Mouse (Mus musculus) right cerebral cortex, postnatal 25 days (tissue): ENCODE data around the gene D130043K22Rik.

ENCODE experiments used
- DNase-seq: peaks from one replicate; pipeline ENCODE4 v3.0.0; 2022

D130043K22Rik gene

DNA sequence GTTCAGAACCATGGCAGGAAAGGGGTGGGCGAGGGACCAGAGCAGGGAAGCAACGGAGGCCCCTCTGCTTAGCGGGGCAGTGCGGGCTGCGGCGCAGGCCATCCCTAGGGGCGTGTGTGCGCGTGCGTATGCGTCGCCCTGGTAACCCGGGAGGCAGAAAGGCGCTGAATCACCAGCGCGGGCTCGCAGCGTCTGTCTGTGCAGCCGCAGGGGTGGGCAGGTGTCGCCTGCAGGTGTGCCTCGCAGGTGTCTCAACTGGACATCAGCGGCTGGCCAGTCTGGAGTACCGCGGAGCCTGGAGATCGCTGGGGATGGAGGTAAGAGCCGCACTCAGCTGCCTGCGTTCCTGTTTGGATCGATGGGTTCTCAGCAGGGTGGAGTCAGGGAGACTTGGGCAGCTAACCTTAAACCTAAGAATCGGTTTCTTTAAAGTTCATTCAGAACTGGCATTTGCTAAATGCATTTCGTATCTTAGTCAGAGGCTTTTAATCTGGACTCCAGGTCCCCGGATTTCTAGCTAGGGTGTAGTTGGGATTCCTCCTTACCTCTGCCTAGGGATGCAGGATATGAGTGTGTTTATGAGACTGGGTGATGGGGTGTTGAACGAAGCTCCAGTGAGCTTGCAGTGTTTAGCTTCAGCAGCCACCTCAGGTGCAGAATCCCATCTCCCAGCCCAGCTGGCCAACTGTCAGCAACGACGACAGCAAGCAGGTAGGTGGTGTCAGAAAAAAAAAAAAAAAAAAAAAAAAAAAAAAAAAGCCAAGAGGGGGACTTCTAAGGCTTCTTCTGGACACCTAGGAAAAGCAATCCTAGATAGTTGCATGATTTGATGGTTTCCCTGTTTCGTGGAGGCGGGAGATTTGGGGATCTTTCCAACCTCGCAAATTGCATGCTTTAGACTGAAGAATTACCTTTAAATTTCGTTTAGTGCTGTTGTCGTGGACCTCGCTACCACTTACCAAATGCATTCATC is at the start of gene D130043K22Rik:
TSS of gene D130043K22Rik (plus strand) at position 153 of the 973 bp plus-strand sequence.
- peak; percentile 83 for DNase-seq

DNA sequence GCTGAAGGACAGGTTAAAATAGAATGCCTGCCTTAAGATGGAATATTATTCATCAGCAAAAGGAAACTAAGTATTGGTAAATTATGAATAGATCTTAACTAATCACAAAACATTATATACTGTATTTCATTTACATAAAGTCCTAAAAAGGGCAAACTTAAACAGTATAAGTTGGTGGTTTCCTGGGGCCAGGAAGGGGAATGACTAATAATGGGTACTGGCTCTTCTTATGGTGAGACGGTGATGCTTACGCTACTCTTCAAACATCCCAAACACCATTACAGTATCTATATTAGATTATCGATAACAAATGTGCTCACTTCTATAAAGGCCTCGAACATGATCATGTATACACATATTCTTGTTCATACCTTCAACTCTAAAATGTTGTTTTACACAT is 46.2 kb upstream of the D130043K22Rik start:
- no peak for DNase-seq

DNA sequence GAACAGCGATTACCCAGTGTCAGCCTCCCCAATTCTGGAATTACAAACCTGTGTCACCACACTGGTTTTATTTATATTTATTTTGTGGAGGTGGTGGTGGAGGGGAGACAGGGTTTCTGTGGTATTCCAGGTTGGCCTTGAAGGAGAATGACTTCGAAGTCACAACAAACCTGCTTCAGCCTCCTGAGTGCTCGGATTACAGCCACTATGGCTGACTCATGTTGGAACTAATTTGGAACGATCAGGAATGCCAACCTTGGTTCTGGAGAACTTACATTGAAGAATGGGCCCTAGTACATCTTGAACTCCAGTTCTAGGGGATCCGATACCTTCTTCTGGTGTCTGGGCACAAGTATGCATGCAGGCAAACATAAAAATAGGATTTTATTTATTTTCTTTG is 45.6 kb upstream of the D130043K22Rik start:
- DNase-seq, result no peak

DNA sequence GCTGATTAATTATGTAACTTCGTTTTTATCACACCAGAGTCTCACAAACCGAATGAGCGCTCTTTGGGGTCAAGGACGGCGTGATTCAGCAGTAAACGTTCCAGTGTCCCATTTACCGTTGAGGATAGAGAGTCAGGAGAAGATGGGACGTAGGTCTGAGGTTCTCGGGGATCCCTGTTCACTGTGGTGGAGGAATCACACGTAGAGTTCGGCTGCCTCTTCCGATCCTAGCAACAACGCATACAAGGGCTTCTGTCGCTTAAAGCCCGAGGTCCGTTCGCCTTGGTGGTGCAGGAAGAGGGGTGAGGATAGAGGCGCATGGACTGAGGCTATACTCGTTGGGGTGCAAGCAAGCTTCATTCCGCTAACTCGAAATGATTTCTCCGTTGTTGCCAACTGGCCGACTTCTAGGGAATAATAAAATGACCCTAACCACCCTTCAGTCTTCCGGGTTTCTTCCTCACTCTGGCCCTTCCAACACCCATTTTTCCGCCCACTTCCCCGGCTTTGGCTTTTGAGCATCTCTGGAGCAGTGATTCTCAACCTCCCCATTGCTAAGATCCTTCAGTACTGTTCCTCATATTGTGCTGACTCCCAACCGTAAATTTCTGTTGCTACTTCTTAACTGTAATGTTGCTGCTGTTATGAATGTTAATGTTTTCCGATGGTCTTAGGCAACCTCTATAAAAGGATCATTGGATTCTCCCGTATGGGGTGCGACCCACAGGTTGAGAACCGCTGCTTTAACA is 44.8 kb upstream of the D130043K22Rik start:
- peak; percentile 47 for DNase-seq

DNA sequence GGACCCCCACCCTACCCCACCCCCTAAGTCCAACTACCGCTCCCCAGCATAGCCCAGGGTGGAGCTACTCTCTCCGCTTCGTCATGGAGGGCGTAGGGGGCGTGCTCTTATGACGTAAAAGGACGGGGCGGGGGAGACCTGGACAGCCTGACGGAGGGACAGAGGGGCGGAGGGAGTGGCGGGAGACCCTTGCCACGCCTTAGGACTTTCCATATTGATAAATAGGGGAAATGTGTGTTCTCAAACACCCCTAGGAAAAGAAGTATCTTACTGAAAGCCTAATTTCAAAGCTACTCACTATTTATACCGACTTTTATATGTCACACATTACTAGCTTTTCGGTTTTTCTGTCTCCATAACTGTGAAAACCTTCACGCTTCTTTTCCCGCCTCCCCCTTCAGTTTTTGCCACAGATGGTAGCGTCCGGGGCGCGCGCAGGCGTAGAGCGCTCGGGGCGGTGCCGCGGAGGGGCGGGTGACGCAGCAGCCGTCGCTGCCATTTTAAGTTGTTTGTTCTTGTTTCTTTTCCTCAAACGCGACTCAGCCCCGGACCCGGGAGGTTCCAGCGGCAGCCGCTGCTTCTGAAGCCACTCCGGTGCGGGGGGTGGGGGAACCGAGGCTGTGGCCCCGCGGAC is 44.1 kb upstream of the D130043K22Rik start:
- DNase-seq, result peak; percentile 95

DNA sequence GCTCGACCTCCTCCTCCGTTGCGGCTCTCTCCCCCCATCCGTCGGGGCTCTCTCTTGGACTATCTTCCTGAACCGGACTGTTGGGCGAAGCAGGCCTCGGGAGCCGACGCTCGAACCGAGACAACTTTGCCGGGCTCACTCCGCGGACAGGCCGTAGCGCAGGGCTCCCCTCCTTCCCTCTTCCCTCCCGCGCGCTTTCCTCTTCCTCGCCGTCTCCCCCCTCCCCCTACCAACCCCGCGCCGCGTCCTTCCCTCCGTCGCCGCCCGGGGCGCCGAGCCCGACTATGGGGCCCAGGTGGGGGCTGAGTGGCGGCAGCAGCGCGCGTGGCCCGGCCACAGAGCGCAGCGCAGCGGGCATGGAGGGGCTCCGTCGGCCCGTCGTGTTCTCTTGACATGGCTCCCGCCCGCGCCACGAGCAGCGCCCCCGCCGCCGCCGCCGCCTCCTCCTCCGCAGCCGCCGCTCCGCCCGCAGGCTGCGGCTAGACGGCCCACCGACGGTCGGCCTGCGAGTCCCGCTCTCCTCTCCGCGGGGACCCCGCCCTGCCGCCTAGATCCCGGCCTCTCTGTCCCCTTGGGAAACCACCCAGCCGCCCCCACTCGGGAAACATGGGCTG is 43.5 kb upstream of the D130043K22Rik start, which contains the start of gene BC005537:
TSS of gene BC005537 (plus strand) at position 350 of the 614 bp plus-strand sequence.
- DNase-seq, result peak; percentile 56

DNA sequence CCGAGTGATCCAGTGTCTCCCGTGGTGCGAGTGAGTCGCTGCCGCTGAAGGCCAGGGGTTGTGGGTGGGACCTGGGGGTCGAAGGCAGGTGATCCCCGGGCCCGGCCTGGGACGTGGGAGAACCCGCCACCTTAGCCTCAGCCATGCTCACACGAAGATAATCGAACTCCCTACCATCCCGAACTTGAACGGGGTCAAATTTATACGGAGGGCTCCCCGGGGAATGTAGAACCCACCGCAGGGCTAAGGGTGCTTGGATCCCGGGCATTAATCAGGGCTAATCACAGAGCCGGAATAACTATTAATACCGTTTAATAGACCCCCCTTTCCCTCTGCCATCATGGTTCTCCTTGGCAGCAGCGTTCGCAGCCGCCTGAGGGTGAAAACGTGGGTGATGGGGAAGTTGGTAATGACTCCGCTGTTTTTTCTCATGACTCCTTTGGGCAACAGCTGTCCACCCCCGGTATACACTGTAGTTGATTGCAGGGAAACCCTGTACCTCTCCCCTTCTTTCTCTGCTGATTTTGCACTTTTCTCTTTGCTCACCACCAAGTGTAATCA is 42.7 kb upstream of the D130043K22Rik start:
- DNase-seq, result peak; percentile 25

DNA sequence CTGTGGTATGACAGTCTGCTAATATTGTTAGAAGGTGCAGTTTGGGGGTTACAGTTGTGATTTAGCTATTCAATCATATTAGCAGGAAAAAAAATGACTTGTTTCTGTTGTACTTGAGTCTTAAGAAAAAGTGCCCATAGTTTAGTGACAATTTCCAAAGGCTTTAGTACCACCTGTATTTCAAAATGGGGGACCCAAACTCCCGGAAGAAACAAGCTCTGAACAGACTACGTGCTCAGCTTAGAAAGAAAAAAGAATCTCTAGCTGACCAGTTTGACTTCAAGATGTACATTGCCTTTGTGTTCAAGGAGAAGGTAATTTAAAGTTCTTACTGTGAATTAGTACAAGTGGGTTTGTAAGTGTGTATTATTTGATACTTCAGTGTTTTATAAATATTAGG is 41.7 kb upstream of the D130043K22Rik start:
- DNase-seq, result no peak

DNA sequence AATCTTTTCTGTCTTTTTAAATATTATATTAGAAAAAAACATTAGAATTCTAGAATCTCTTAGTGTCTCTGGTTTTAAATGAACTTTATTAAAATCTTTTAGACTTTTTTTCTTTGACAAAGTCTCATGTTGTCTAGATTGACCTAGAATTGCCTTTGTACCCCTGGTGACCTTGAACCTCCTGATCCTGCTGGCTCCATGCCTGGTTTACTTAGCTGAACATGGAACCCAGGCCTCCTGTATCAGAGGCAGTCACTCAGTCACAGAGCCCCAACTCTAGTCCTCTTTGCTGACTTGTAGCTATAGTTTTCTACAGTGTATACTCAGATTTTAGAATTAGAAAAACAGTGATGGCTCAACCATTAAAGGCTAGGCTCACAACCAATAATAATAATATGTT is 38.9 kb upstream of the D130043K22Rik start:
- DNase-seq, result no peak

DNA sequence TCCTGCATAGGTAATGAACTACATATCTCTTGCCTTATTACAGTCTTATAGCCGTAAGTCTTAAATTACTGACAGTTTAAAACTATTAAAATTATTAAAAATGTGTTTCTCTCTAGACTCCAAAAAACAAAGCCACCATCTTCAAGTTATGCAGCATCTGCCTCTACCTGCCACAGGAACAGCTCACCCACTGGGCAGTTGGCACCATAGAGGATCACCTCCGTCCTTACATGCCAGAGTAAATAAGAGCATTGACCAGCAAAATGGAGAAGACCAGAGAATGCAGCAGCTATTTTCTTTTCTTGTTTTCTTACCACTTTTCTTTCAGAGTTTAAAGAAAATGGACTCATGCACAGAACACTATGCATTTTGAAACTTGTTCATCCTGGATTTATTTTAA is 32.4 kb upstream of the D130043K22Rik start:
- DNase-seq, result no peak

DNA sequence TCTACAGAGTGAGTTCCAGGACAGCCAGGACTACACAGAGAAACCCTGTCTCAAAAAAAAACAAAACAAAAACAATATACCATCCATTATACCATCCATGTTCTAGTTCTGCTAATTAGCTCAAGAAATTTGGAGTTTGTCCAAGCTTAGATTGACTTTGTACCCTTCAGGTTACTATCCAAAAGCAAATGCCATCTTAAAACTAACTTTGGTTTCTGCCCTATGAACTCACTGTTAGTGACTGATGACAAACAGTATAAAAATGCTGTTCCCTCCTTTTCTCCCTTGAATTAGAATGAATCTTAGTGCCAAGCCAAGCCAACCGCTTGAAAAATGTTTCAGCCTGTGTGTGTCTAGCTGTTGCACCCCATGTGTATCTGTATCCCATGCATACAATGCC is 30.3 kb upstream of the D130043K22Rik start:
- no peak for DNase-seq

DNA sequence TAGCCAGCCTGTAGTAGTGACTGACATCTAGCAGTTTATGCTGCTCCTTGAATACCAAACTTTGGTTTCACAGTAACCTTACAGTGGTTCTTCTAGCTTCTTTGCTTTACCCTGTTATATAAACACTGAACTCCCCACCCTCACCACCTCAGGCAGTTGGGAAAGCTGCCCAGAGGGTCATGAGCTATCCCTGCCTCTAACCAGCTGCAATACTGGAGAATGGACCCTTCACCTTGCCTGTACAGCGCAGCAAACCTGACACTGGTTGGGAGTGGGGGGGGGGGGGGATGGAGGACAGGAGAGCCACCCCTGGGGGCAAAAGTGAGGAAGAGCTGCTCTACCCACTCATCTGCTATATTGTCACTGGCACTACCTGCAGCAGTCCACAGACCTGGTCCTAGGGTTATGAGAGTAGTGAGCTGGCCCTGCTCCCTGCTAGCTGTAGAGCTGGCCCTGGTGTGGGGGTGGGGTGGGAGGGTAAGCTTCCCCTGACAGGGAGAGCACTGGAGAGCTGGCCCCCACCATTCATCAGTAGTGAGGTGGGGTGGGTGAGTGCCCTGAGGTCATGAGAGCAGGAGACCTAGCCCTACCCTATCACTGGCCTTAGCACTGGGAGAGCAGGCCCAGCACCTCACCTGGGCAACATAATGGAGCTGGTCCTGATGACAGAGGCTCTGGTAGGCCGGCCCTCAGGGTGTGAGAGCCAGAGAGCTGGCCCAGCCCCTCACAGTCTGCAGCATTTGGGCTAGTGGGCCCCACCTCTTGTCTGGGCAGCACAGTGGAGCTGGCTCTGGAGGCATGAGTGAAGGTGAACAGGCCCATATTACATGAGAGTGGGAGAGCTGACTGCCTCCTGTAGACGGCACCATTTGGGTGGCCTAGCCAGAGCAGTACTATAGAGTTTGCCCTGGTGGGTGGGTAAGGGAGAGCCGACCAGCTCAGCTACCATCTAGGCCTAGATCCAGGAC is 28.5 kb upstream of the D130043K22Rik start:
- no peak for DNase-seq

DNA sequence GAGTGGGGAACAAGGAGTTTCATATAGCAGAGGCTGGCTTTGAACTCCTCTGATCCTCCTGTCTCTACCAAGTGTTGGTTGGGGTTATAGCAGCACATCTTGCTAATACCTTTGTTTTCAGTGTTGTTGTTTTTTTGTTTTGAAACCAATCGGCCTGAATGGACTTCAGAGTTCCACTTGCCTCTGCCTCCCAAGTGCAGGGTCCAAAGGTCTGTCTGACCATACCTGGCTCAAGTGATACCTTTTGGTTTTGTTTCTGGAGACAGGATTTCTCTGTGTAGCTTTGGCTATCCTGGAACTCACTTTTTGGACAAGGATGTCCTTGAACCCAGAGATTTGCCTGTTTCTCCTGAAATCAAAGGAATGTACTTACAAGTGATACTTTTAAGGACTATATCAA is 25.0 kb upstream of the D130043K22Rik start:
- DNase-seq, result no peak

DNA sequence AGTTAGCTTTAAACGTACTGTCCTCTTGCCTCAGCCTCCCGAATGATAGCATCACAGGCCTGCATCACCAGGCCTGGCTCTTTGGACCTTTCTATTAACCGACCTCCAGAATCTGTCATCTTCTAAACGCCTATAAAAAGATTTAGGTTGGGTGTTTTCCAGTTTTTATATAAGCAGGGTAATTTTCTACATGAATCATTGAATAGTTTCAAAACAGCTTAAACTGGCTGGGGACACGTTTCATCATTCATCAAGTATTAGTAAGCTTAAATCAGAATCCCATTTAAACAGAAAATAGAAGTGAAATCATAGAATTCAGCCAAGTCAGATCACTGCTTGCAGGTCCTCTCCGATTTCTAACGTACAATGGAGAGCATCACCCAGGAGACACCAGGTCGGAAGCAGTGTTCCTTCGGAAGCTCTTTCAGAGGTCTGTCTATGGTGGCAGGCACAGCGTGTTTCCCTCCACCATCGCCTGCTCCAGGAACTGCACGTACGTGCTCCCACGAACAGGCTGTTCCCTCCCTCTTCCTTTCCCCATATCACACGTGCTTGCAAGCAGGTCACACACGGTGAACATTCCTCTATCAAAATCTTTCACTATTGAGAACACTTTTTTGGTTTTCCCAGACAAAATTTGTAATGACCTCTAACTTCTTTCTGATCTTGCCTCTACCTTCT is 22.1 kb upstream of the D130043K22Rik start:
- DNase-seq, result no peak

DNA sequence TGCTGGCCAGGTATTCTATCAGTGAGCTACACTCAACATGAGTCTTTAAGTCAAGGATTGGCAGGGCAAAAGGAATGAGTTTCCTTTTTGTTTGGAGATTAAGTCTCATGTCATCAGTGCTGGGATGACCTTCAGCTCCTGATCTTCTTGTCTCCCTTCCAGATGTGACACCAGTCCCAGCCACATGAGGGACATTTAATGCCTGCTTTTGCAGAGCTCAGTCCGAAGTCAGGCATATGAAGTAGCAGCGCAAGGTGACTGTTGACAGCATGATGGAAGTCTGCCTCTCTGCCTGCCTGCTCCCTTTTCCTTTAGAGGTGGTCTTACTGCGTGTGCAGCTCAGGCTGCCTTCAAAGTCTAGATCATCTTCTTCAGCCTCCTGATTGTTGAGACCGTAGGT is 20.3 kb upstream of the D130043K22Rik start:
- no peak for DNase-seq

DNA sequence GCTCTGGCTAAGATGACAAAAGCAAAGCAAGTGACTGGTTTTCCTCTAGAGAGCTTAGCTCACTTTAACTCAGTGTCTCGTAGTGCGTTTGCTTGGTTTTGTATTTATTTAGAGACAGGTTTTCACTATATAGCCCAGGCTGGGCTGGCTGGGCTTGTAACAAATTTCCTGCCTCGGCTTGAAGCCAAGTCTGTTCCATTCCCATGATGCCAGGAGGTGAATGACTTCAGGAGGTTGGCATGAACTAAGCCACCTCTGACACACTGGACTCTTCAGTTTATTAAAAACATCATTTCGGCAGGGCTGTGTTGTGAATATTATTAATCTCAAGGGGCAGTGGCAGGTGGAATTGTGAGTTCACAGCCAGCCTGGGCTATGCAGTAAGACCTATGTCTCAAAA is 19.3 kb upstream of the D130043K22Rik start:
- DNase-seq, result no peak

DNA sequence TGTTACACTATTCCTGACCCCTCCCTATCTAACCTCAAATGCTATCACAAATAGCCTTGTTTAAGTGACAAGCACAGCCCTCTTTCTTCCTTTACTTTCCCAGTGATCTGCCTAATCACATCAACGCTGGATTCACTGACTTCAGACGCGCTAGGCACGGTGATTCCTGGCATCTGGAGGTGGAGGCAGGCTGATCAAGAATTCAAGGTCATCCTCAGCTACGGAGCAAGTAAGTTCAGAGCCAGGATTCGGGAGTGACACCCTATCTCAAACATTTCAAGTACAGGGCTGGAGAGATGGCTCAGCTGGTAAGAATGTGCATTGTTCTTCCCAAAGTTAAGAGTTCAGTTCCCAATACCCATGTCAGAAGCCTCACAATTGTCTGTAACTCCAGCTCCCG is 18.8 kb upstream of the D130043K22Rik start:
- no peak for DNase-seq

DNA sequence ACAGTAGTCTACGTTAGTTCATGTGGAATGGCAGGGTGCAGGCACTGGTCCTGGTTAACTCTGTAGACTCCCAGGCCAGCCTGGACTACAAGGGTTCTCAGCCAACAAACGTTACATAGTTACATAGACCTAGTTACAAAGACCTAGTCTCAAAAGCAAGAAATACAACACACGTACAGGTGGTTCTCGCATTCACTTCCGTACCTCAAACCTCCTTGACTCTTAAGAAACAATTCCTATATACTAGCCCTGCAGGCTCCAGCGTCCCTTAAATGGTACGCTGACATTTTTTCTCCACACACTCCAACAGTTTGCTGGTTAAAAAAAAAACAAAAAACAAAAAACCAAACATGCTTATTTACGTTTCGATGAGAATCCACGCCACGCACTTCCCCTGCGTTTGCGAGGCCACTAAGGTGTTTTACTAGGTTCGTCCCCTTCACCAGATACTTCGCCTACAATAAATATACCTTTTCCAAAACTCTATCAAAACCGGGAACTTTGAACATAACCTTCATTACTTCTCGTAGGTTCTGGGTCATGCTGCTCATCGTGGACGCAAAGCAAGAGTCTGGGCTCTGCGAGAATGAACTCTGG is 14.1 kb upstream of the D130043K22Rik start:
- DNase-seq, result no peak

DNA sequence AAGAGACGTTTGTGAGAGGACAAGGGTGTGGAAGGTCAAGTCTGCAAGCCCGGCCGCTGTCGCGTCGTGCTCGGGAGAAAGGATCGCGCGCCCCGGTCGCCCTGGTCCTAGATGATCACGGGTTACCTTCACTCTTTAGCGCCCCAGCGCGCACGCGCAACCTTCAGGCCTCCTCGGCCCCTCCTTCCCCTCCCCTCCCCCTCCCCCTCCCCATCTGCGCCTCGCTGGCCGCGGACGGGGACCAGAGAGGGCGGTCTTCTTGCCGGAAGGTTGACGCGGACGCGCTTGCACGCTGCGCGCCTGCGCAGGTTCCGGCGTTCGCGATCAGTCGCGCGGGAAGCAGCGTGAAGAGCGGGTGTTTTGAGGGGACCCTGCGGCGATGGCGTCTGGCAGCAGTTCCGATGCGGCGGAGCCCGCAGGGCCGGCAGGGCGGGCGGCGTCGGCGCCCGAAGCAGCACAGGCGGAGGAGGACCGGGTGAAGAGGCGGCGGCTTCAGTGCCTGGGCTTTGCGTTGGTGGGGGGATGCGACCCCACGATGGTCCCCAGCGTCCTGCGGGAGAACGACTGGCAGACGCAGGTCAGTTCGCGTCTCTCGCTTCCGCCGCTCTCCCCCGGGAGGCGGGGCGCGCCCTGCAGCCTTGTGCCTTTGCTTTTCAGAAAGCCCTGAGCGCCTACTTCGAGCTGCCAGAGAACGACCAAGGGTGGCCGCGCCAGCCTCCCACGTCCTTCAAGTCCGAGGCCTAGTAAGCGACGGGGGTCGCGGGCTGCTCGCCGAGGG is 13.4 kb upstream of the D130043K22Rik start, which contains the start of the genes Acot13 and Tdp2:
TSS of gene Acot13 (minus strand) at position 188 of the 778 bp plus-strand sequence.
TSS of gene Tdp2 (plus strand) at position 327 of the 778 bp plus-strand sequence.
- DNase-seq, result peak; percentile 95
